Mouse (Mus musculus) WW6 (cell line): ENCODE results near the gene Trpm5.

ENCODE experiments used
- DNase-seq: peaks from one replicate; pipeline ENCODE4 v3.0.0-alpha.2; 2013; ENCODE audit warnings: low read depth, low spot score

The Trpm5 gene

GRCm38 (mm10) chr7:143059202-143059870 lies 35.1 kb downstream of the Trpm5 start:
- DNase-seq: no peak

- no peak for DNase-seq
Measured at GRCm38 (mm10) chr7:143058221-143058697, 36.2 kb downstream of the Trpm5 start.

- no peak for DNase-seq
Measured at GRCm38 (mm10) chr7:143057667-143058220, 36.7 kb downstream of the Trpm5 start.

GRCm38 (mm10) chr7:143057023-143057422 lies 37.4 kb downstream of the Trpm5 start:
- DNase-seq: no peak

GRCm38 (mm10) chr7:143055499-143056186 lies 38.8 kb downstream of the Trpm5 start:
- no peak for DNase-seq

- no peak for DNase-seq
Measured at GRCm38 (mm10) chr7:143055001-143055400, 39.4 kb downstream of the Trpm5 start.

GRCm38 (mm10) chr7:143054612-143054965 lies 39.9 kb downstream of the Trpm5 start:
- no peak for DNase-seq

GRCm38 (mm10) chr7:143053961-143054611 lies 40.4 kb downstream of the Trpm5 start:
- DNase-seq: no peak

GRCm38 (mm10) chr7:143053008-143053899 lies 41.2 kb downstream of the Trpm5 start:
- DNase-seq: no peak

- peak; percentile 57 for DNase-seq
Measured at GRCm38 (mm10) chr7:143052626-143053007, 41.8 kb downstream of the Trpm5 start, which contains the start of gene Cd81. Gene Cd81, plus strand, starts transcription at chr7:143052739.

GRCm38 (mm10) chr7:143051316-143051715 lies 43.1 kb downstream of the Trpm5 start:
- no peak for DNase-seq

- DNase-seq: no peak
Measured at GRCm38 (mm10) chr7:143049841-143050816, 44.3 kb downstream of the Trpm5 start.

GRCm38 (mm10) chr7:143049331-143049730 lies 45.1 kb downstream of the Trpm5 start:
- no peak for DNase-seq

- DNase-seq: no peak
Measured at GRCm38 (mm10) chr7:143046358-143046757, 48.1 kb downstream of the Trpm5 start.

GRCm38 (mm10) chr7:143044826-143045206 lies 49.6 kb downstream of the Trpm5 start:
- DNase-seq: no peak

- DNase-seq: no peak
Measured at GRCm38 (mm10) chr7:143044049-143044825, 50.2 kb downstream of the Trpm5 start.

- no peak for DNase-seq
Measured at GRCm38 (mm10) chr7:143042897-143043300, 51.5 kb downstream of the Trpm5 start.

GRCm38 (mm10) chr7:143042089-143042488 lies 52.4 kb downstream of the Trpm5 start:
- no peak for DNase-seq

GRCm38 (mm10) chr7:143041138-143041822 lies 53.2 kb downstream of the Trpm5 start:
- DNase-seq: no peak
